Mouse (Mus musculus) ES-E14 (cell line): ENCODE measurements around the gene Dpy19l3.

Source experiments
- ZC3H11A ChIP-seq: IDR thresholded peaks from 2 replicates; pipeline ENCODE4 v1.6.1; 2012; ENCODE audit warnings: low read depth, mild to moderate bottlenecking, inconsistent platforms, low read length, borderline replicate concordance
- ZNF384 ChIP-seq: IDR thresholded peaks from 2 replicates; pipeline ENCODE4 v1.6.1; 2012; ENCODE audit warnings: low read depth, low read length, inconsistent platforms

DNA sequence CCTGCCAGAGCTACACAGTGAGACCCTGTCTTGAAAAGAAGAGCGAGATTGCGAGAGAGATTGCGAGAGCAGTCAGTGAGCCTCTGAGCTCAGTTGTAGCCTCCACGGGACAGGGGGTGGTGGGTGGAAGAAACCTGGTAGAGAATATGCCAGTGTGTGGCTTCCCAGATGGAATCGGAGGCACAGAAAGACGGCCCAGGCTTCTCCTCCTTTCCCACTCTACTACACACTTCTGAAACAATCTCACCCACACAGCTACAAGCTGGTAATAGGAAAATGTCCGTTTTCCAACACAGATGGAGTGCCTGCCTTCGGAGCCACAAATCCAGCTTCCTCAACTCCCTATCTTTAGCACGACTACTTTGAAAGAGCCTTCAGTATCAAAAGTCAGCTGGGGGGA is 9.5 kb downstream of the Dpy19l3 start:
- TF ChIP-seq ZNF384 (no peak), ZC3H11A (no peak)
